Mouse (Mus musculus): Measurements from ENCODE around the gene Lrrc75a.

DNA sequence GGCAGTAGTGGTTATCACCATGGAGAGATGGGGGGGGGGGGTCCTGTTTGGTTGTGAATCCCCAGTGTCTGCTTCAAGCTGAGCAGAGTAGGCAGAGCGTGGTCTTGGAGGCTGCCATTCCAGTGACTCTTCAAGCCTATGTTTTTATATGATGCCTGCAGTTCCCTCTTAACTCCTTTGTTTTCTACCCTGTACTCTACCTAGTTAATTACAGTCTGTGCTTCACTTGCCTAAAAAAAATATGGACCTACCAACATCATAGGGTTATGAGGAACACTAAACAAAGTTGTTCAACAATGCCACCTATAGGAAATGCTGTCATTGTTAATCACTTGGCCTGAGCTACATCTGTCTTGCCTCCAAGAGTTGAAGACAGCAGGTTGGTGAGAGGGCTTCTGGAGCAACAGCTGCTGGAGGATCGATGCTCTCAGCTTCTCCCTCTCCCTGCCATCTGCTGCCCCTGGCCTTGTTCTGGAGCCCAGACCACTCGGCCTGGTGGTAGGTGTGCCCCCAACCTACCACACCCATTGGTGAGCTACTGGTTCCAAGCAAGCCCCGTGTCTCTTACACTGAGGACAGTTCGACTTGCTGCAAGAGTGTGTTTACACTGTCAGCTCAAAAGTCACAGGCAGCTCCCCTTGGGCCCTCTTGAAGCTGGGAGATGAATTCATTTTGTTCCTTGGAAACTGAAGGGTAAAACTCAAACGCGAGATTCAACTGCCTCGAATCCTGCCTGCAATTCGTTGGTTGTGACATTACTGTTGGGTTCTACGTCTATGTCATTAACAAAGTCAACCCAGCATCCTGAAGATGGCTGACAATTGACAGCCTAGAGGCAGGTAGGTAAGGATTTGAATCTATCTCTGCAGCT is 41.8 kb downstream of the Lrrc75a start:
- TF ChIP-seq UBTF (IDR thresholded peaks at IDR 0.05; ENCODE audit: borderline replicate concordance, insufficient read depth, low read depth, low read length): no peak
- no peak for TF ChIP-seq ZC3H11A (IDR thresholded peaks at IDR 0.05; ENCODE audit: low read depth, low read length)
- TF ChIP-seq CTCF (IDR thresholded peaks at IDR 0.05 in 2 of 3, conservative IDR thresholded peaks at IDR 0.05 in 1 of 3; ENCODE audit: control insufficient read depth in 1 of 3, insufficient read depth in 1 of 3, low read depth in 2 of 3, low read length in 3 of 3, poor library complexity in 1 of 3, severe bottlenecking in 1 of 3): no peak
- no peak for TF ChIP-seq ZKSCAN1 (IDR thresholded peaks at IDR 0.05; ENCODE audit: low read depth, low read length)
- peak in 1 of 2 experiments; percentile 22; a peak in 2 of 4 replicates for TF ChIP-seq POLR2A (IDR thresholded peaks at IDR 0.05; ENCODE audit: control insufficient read depth in 1 of 2, insufficient read depth in 1 of 2, low read depth in 1 of 2, low read length in 2 of 2, poor library complexity in 1 of 2)
- no peak for TF ChIP-seq USF1 (IDR thresholded peaks at IDR 0.05; ENCODE audit: low read depth, low read length)
- TF ChIP-seq JUND (IDR thresholded peaks at IDR 0.05; ENCODE audit: low read depth, low read length): no peak
- TF ChIP-seq MAZ (IDR thresholded peaks at IDR 0.05; ENCODE audit: low read depth, low read length): no peak
- TF ChIP-seq CHD2 (IDR thresholded peaks at IDR 0.05; ENCODE audit: low read length): no peak
- no peak for TF ChIP-seq GABPA (IDR thresholded peaks at IDR 0.05; ENCODE audit: low read depth, low read length)
- no peak for TF ChIP-seq MEF2A (IDR thresholded peaks at IDR 0.05; ENCODE audit: extremely low read depth, insufficient replicate concordance, low read depth, low read length, poor library complexity, severe bottlenecking)
- TF ChIP-seq POLR2AphosphoS5 (IDR thresholded peaks at IDR 0.05; ENCODE audit: borderline replicate concordance, low read depth, low read length): 0 out of 2 replicates have a peak, but pooled peaks have one; percentile 66
- no peak for TF ChIP-seq HCFC1 (IDR thresholded peaks at IDR 0.05; ENCODE audit: low read depth, low read length)
